Mouse (Mus musculus) mesoderm, embryonic 11.5 days (tissue): ENCODE results near the gene Wnt10b.

ENCODE experiments used
- DNase-seq: peaks from one replicate; pipeline ENCODE4 v3.0.0-alpha.2; 2012; ENCODE audit warnings: low read depth, low spot score

The Wnt10b gene

GRCm38 (mm10) chr15:98796803-98797595, 19.0 kb upstream of the Wnt10b start:
- DNase-seq, result no peak

- no peak for DNase-seq
Observed at GRCm38 (mm10) chr15:98793141-98793698, 15.3 kb upstream of the Wnt10b start.

- no peak for DNase-seq
Observed at GRCm38 (mm10) chr15:98792233-98793020, 14.5 kb upstream of the Wnt10b start.

- DNase-seq, result no peak
Observed at GRCm38 (mm10) chr15:98791771-98792170, 13.8 kb upstream of the Wnt10b start.

- DNase-seq, result no peak
Observed at GRCm38 (mm10) chr15:98791221-98791620, 13.3 kb upstream of the Wnt10b start.

- no peak for DNase-seq
Observed at GRCm38 (mm10) chr15:98790761-98791160, 12.8 kb upstream of the Wnt10b start.

GRCm38 (mm10) chr15:98789661-98790535, 11.9 kb upstream of the Wnt10b start, which contains the start of gene Wnt1:
Wnt1 (plus strand) TSS chr15:98789857.
- DNase-seq, result no peak

GRCm38 (mm10) chr15:98788972-98789660, 11.2 kb upstream of the Wnt10b start:
- DNase-seq, result no peak

GRCm38 (mm10) chr15:98787930-98788329, 10.0 kb upstream of the Wnt10b start:
- DNase-seq, result no peak

GRCm38 (mm10) chr15:98785744-98786143, 7.8 kb upstream of the Wnt10b start:
- DNase-seq, result no peak

- DNase-seq, result no peak
Observed at GRCm38 (mm10) chr15:98781166-98781565, 3.2 kb upstream of the Wnt10b start.

- DNase-seq, result no peak
Observed at GRCm38 (mm10) chr15:98780573-98780972, 2.6 kb upstream of the Wnt10b start.

- no peak for DNase-seq
Observed at GRCm38 (mm10) chr15:98780075-98780474, 2.1 kb upstream of the Wnt10b start.

GRCm38 (mm10) chr15:98778806-98779205, 856 bp upstream of the Wnt10b start:
- DNase-seq, result no peak

- DNase-seq, result no peak
Observed at GRCm38 (mm10) chr15:98778191-98778770, 331 bp upstream of the Wnt10b start.

GRCm38 (mm10) chr15:98777005-98777616, 839 bp downstream of the Wnt10b start:
- no peak for DNase-seq

- DNase-seq, result no peak
Observed at GRCm38 (mm10) chr15:98776280-98777004, 1.5 kb downstream of the Wnt10b start.

- DNase-seq, result no peak
Observed at GRCm38 (mm10) chr15:98775533-98775932, 2.4 kb downstream of the Wnt10b start.

GRCm38 (mm10) chr15:98774096-98774495, 3.9 kb downstream of the Wnt10b start:
- no peak for DNase-seq
